Mouse (Mus musculus): ENCODE measurements at regions not wholly inside any gene's neighbourhood (a gene's known extent, or its start where the extent isn't known, plus 50 kb on each side); places are given as distances from the start of the nearest gene placed in this dataset.

DNA sequence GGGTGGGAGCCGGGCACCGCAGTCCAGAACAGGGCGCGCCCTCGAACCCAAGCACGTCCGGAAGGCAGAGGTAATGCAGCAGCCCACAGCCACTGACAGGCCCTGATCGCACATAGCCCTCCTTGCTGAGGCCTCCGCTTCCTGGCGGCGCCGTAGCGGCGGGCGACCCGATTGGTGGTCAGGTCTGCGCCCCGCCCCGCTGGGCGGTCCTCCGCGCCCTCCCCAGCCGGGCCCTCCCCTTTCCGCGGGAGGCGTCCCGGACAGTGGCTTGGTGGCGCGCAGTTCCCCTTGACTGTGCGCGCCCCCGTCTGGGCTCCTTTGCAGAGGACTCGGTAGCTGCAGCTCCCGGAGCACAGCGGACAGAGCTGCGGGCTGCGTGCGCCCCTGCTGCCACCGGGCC is 375.5 kb upstream of the Asap2 start:
- peak; percentile 39 for DNase-seq (ENCODE audit: low read depth)

Data from induced T-regulatory cell, adult 2 months (primary cell).